Mouse (Mus musculus): ENCODE results near the gene Fdxr.

The Fdxr gene

GRCm38 (mm10) chr11:115267061-115267883 lies 9.6 kb downstream of the Fdxr start, which contains the start of gene Grin2c:
Gene Grin2c (minus strand): TSS chr11:115267243.
- DNase-seq: no peak

- no peak for DNase-seq
These were observed 10.5 kb downstream of the Fdxr start for GRCm38 (mm10) chr11:115266400-115266778.

- no peak for DNase-seq
These were observed 11.0 kb downstream of the Fdxr start for GRCm38 (mm10) chr11:115265771-115266399.

- DNase-seq: peak; percentile 73
These were observed 11.8 kb downstream of the Fdxr start for GRCm38 (mm10) chr11:115264862-115265668.

GRCm38 (mm10) chr11:115264136-115264861 lies 12.6 kb downstream of the Fdxr start:
- DNase-seq: no peak

- no peak for DNase-seq
These were observed 13.9 kb downstream of the Fdxr start for GRCm38 (mm10) chr11:115262954-115263353.

GRCm38 (mm10) chr11:115259134-115259533 lies 17.7 kb downstream of the Fdxr start:
- DNase-seq: no peak

GRCm38 (mm10) chr11:115257775-115258510 lies 18.9 kb downstream of the Fdxr start:
- peak; percentile 58 for DNase-seq

- no peak for DNase-seq
These were observed 25.6 kb downstream of the Fdxr start for GRCm38 (mm10) chr11:115251258-115251657.

- no peak for DNase-seq
These were observed 26.3 kb downstream of the Fdxr start for GRCm38 (mm10) chr11:115250405-115251090.

GRCm38 (mm10) chr11:115249721-115250404 lies 27.0 kb downstream of the Fdxr start:
- DNase-seq: peak; percentile 70

- DNase-seq: no peak
These were observed 28.9 kb downstream of the Fdxr start for GRCm38 (mm10) chr11:115247945-115248344.

- peak; percentile 70 for DNase-seq
These were observed 29.6 kb downstream of the Fdxr start for GRCm38 (mm10) chr11:115247240-115247639.

- peak; percentile 64 for DNase-seq
These were observed 30.5 kb downstream of the Fdxr start for GRCm38 (mm10) chr11:115246386-115246785.

- no peak for DNase-seq
These were observed 32.0 kb downstream of the Fdxr start for GRCm38 (mm10) chr11:115244840-115245239.

- DNase-seq: no peak
These were observed 33.1 kb downstream of the Fdxr start for GRCm38 (mm10) chr11:115243783-115244182.

- no peak for DNase-seq
These were observed 34.1 kb downstream of the Fdxr start for GRCm38 (mm10) chr11:115242746-115243145.

- no peak for DNase-seq
These were observed 35.4 kb downstream of the Fdxr start for GRCm38 (mm10) chr11:115241402-115241801.

GRCm38 (mm10) chr11:115236570-115236969 lies 40.3 kb downstream of the Fdxr start:
- no peak for DNase-seq

- peak; percentile 59 for DNase-seq
These were observed 42.4 kb downstream of the Fdxr start for GRCm38 (mm10) chr11:115234320-115235044.
